Mouse (Mus musculus) adipose tissue, adult 10 weeks (tissue): ENCODE measurements around the gene Ncf2. TPM values are rescaled to one million over a fixed set of nuclear protein-coding genes. Genes with fewer than 3 reads are reported as not detected.

Experiments used
- polyA plus RNA-seq: library from polyadenylated mRNA; stranded (reverse); fragments of 350-450 nt; fragmentation: Illumina TruSeq; extraction: RNeasy Lipid Tissue Mini Kit (QIAGEN cat#74804); gene quantifications from one replicate; pipeline ENCODE4 v1.2.3, GENCODE M21; 2014; ENCODE audit warnings: low read depth, low replicate concordance

Ncf2 gene
- 121 TPM for polyA plus RNA-seq

GRCm38 (mm10) chr1:152799897-152800296 is at the start of gene Ncf2:
Ncf2 (plus strand) TSS chr1:152800194.

GRCm38 (mm10) chr1:152750312-152750965 is 49.6 kb upstream of the Ncf2 start, which contains the start of gene Apobec4:
Apobec4 (plus strand) TSS chr1:152750551.

GRCm38 (mm10) chr1:152766032-152766772 is 33.8 kb upstream of the Ncf2 start, which contains the start of the genes Rgl1 and Arpc5:
Rgl1 (minus strand) TSS chr1:152766351.
Arpc5 (plus strand) TSS chr1:152766542.

Other genes starting within 250 kb of the Ncf2 start
- gene Apobec4, start 49.6 kb upstream of the Ncf2 start, polyA plus RNA-seq: 0.77 TPM
- gene Rgl1, start 33.8 kb upstream of the Ncf2 start, polyA plus RNA-seq: 22.2 TPM
- 132 TPM for gene Arpc5, start 33.7 kb upstream of the Ncf2 start, polyA plus RNA-seq
- gene Smg7, start 102.5 kb downstream of the Ncf2 start, polyA plus RNA-seq: 36.5 TPM
- 1.2 TPM for gene Nmnat2, start 154.8 kb downstream of the Ncf2 start, polyA plus RNA-seq